Mouse (Mus musculus): ENCODE data around the gene Pigz. TPM values are rescaled to one million over a fixed set of nuclear protein-coding genes. Genes with fewer than 3 reads are reported as not detected.
"Not testable (repeated sequence)": the region's sequence is repeated elsewhere in the genome, so short reads cannot be mapped to it uniquely, and the experiment has no call there.

Gene Pigz
- total RNA-seq, 1 experiment from 2014 or later = not detected

DNA sequence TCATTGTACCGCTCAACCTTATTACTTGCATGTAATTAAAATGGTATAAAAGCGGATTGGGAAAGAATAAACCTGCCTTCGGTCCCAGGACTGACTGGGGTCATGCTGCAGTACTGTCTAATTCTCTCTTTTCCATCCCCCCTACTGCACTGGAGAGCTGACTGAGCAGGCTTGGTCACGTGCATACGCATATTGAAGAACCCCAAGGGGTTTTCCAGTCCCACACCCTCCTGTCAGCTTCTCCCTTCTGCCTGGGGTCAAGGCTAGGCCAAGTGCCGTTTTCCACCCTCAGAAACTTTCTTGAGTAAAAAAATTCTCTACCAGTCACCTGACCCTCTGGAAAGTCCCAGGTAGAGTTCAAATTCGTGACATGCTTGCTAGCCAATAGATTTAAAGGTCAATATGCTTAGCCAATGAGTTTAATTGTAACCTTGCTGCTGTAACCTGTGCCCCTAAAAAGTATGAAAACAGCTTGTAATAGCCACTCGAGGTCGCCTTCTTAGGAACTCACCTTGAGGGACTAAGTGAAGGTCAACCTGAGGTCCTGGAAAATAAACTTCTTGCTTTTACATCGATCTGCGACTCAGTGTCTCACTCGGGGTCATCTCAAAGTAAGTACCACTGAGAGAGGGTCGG, 7.0 kb upstream of the Pigz start:
- peak; percentile 40 for ATAC-seq (replicated peaks; ENCODE audit: insufficient number of reproducible peaks, low FRiP score, low TSS enrichment, poor library complexity, severe bottlenecking)

GRCm38 (mm10) chr16:31927412-31927811, 6.2 kb upstream of the Pigz start:
- no peak for ATAC-seq (replicated peaks; ENCODE audit: insufficient number of reproducible peaks, low FRiP score, low TSS enrichment, poor library complexity, severe bottlenecking)

DNA sequence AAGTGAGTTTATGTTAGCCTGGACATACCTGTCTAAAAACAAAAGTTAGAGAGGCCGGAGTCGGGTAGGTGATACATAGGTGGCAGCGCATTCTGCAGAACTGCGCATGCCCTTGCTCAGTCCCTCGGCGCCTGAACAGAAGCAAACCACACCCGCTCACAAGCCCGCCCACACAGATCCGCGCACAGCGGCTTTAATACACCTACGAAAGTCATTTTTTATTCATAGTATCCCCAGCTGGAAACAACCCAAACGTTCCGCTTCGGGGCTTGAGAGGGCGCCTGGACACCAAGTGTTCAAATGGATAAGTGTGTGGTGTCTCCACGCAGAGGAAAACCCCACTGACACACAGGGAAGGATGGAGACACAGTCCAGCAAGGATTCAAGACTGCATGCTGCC, 2.3 kb upstream of the Pigz start:
- ATAC-seq (replicated peaks; ENCODE audit: insufficient number of reproducible peaks, low FRiP score, low TSS enrichment, poor library complexity, severe bottlenecking) = no peak

- no peak for ATAC-seq (replicated peaks; ENCODE audit: insufficient number of reproducible peaks, low FRiP score, low TSS enrichment, poor library complexity, severe bottlenecking)
These were observed 1.4 kb upstream of the Pigz start for GRCm38 (mm10) chr16:31932255-31932654.

DNA sequence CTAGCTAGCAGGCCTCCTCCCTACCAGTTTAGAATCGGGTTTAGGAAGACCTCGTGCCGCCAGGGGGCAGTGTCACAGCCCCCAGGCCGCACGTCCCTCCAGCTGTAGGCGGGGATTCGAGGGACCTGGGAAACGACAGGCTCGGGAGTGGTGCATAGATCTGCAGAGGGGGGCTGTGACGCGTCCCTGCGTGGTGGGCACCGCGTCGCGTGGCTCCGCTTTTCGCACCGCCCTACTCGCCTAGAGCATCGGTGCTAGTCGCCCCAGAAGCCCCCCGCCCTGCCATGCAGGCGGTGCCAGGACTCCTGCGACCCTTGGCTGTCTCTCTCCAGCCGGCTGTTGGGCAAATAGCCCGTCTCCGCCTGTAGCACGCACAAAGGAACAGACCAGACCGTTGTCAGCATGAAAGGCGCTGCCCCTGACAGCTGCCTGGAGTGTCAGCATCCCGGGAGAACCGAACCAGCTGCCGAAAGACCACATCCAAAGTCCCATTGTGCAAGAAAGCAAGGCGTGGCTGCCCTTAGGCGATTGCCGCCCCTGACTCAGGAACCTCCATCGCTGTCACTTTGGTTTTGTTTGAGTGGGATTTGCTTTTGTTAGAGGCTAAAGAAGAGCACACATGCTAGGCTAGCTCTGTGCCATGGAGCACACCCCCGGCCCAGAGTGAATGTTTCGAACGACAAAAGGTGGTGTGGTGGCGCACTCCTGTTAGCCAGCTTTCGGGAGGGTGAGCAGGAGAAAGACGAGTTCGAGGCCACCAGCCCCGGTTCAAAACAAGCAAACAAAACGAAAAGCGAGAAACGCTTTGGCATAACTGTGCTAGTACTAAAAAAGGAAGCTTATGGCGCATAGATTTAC, 582 bp upstream of the Pigz start:
- peak; percentile 73 for ATAC-seq (replicated peaks; ENCODE audit: insufficient number of reproducible peaks, low FRiP score, low TSS enrichment, poor library complexity, severe bottlenecking)

DNA sequence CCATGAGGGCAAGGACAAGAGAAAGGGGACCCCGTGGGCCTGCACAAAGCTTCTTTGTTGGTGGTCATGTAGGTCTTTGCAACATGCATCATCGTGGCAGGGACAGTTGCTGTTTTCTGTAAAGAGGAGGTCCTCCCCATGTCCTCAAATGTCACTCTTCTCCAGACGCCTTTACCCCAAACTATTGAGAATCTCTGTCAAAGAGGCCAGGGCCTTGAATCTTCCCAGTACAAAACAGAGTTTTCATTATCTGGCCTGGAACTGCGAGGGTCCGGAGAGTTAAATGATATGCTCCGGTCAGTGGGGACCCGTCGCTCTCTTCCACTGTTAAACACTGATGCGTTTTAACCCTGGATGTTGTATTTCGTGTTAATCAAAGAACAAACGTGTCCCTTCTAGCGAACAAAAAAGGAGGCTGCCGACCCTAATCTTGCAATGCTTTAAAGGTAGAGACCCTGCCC, 929 bp downstream of the Pigz start:
- ATAC-seq (replicated peaks; ENCODE audit: insufficient number of reproducible peaks, low FRiP score, low TSS enrichment, poor library complexity, severe bottlenecking) = no peak

DNA sequence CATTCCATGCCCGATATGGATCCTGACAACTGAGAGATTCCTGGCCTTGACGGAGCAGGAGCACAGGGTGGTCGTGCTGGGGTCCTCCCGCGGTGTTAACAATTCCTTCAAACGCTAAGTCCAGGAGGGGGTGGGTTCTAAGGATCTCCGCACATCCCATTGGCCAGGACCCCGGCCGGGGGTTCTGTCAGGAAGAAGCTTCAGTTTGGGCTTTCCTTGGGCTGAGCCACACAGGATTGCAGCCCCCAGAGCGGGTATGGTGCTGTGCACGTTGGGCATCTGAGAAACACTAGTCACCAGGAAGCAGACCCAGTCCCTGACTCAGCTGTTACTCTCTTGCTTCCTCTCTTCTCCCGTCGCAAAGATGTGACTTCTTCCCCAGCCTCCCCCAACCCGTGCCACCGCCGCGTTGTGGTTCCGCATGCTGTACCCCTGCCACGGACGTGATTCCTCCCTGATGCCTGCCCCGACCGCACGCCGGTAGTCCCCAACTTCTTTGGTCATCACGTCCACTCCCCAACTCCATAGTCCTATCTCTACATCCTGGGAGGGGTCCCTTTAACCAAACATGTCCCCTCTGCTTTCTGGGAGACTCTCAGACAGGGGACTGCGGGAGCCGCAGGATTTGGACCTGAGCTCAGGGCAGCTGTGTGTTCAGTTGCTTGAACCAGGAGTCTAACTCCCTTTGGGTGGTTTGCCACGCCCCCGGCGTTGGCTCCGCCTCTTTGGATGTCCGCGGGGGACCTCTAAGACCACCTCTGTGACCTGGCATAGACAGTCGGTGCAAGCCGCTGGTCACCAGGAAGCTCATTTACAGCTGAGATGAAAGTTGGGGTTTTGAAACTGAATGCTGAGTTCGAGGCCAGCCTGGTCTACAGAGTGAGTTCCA, 1.7 kb downstream of the Pigz start:
- peak; percentile 37; the same call in 1 of the 2 replicates for ATAC-seq (replicated peaks; ENCODE audit: insufficient number of reproducible peaks, low FRiP score, low TSS enrichment, poor library complexity, severe bottlenecking)

GRCm38 (mm10) chr16:31936568-31936967, 2.9 kb downstream of the Pigz start:
- ATAC-seq (replicated peaks; ENCODE audit: insufficient number of reproducible peaks, low FRiP score, low TSS enrichment, poor library complexity, severe bottlenecking) = no peak

DNA sequence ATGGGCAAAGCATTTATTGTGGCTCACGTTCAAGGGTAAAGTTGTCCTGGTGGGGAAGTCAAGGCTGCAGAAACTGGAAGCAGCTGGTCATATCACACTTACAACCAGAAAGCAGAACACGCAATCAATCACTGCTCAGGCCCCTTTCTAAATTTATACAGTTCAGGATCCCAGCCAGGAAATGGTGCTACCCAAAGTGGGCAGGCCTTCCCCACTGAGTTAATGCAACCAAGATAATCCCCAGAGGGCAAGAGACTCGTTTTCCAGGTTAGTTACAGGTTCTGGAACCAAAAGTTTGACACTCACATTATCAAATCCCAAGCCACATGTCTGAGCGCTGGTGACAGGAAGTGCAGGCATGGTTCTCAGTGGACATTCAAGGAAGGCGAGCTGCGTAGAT, 5.2 kb downstream of the Pigz start:
- ATAC-seq (replicated peaks; ENCODE audit: insufficient number of reproducible peaks, low FRiP score, low TSS enrichment, poor library complexity, severe bottlenecking) = no peak

GRCm38 (mm10) chr16:31940586-31940985, 6.9 kb downstream of the Pigz start:
- ATAC-seq (replicated peaks; ENCODE audit: insufficient number of reproducible peaks, low FRiP score, low TSS enrichment, poor library complexity, severe bottlenecking) = no peak

DNA sequence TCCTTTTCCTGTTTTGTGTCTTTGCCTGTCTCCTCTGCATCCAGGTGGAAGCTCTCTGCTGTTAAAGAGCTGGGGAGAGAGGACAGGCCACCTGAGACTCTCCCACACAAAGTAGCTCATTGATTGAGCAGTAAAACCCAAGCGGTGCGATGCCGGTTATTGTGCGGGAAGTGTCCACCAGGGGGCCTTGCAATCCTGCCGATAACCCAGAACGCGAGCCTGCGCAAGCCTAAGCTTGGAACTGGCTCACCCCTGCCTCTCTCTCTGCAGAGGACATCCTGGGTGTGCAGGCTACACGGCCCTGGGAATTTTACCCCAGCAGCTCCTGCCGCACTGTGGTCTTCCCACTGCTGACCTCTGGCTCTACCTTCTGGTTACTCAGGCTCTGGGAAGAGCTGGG, 10.3 kb downstream of the Pigz start:
- ATAC-seq (replicated peaks; ENCODE audit: insufficient number of reproducible peaks, low FRiP score, low TSS enrichment, poor library complexity, severe bottlenecking) = peak; percentile 60; the same call in 1 of the 2 replicates

GRCm38 (mm10) chr16:31944698-31945255, 11.1 kb downstream of the Pigz start:
- no peak for ATAC-seq (replicated peaks; ENCODE audit: insufficient number of reproducible peaks, low FRiP score, low TSS enrichment, poor library complexity, severe bottlenecking)

DNA sequence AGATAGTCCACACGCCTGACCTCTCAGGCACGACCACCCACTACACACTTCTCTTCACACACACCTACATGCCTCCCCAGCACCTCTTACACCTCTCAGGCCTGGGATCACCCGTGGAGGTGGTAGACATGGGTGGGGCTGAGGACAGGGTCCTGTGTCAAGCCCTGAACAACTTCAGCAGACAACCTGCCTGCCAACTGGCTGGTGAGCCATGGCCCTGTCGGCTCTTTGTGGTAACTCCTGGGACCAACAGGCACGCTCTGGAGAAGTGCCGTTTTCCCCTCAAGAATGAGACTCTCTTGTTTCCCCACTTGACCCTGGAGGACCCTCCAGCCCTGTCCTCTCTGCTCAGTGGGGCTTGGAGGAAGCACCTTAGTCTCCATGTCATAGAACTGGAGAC, 11.7 kb downstream of the Pigz start:
- no peak for ATAC-seq (replicated peaks; ENCODE audit: insufficient number of reproducible peaks, low FRiP score, low TSS enrichment, poor library complexity, severe bottlenecking)

DNA sequence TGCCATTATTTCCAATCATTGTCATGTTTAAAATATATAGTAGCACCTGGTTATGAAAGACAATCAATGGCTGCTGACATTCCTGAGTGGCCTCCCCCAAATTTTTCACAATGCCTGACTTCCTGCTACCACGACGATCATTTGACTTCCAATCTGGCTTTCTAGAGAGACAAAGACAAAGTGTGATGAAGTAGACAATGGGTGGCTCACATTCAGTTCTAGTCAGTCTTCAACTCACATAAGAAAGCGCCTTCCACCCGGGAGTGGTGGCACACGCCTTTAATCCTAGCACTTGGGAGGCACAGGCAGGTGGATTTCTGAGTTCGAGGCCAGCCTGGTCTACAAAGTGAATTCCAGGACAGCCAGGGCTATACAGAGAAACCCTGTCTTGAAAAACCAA, 12.3 kb downstream of the Pigz start:
- ATAC-seq (replicated peaks; ENCODE audit: insufficient number of reproducible peaks, low FRiP score, low TSS enrichment, poor library complexity, severe bottlenecking) = not testable (repeated sequence)

DNA sequence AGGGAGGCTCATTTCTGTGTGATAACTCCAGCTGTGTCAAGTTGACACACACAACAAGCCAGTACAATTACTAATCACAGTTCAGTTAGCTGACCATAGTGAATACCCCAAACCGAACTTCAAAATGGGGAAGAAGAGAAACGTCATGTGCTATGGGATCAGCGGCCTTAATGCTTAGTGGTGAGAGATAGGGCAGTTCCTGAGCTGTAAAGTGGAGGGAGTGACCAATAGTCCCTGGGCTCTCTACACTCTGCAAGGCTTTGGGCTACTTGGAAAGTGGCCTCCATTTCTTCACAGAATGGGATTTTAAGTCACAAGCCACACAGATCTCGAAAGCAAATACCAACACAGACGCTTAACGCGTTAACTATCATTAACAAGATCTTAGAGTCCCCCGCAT, 13.7 kb downstream of the Pigz start:
- no peak for ATAC-seq (replicated peaks; ENCODE audit: insufficient number of reproducible peaks, low FRiP score, low TSS enrichment, poor library complexity, severe bottlenecking)

- no peak for ATAC-seq (replicated peaks; ENCODE audit: insufficient number of reproducible peaks, low FRiP score, low TSS enrichment, poor library complexity, severe bottlenecking)
These were observed 14.3 kb downstream of the Pigz start for GRCm38 (mm10) chr16:31947901-31948316.

- peak; percentile 80 for ATAC-seq (replicated peaks; ENCODE audit: insufficient number of reproducible peaks, low FRiP score, low TSS enrichment, poor library complexity, severe bottlenecking)
These were observed 14.7 kb downstream of the Pigz start, which contains the start of the genes 0610012G03Rik and Ncbp2 for GRCm38 (mm10) chr16:31948345-31948774. Gene 0610012G03Rik (minus strand): TSS chr16:31948494. Gene Ncbp2 (plus strand): TSS chr16:31948513.

- ATAC-seq (replicated peaks; ENCODE audit: insufficient number of reproducible peaks, low FRiP score, low TSS enrichment, poor library complexity, severe bottlenecking) = no peak
These were observed 29.6 kb downstream of the Pigz start for GRCm38 (mm10) chr16:31963224-31963623.

DNA sequence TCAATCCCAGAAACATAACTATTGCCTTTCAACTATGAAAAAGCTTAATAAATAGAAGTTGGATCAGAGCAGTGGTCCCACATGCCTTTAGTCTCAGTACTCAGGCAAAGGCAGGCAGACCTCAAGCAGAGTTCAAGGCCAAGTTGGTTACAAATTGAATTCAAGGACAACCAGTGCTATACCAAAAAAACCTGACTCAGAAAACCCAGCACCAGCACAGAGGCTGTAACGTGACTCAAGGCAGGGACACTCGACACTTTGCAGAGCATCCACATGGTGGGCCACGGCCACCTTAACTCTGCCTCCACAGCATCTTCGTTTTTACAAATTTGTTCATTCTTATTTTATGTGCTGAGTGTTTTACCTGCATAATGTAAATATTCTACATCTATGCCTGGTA, 41.6 kb downstream of the Pigz start:
- ATAC-seq (replicated peaks; ENCODE audit: insufficient number of reproducible peaks, low FRiP score, low TSS enrichment, poor library complexity, severe bottlenecking) = no peak
